Mouse (Mus musculus): ENCODE results near the gene Resf1. TPM values are rescaled to one million over a fixed set of nuclear protein-coding genes. Genes with fewer than 3 reads are reported as not detected.
"Not testable (repeated sequence)": the region's sequence is repeated elsewhere in the genome, so short reads cannot be mapped to it uniquely, and the experiment has no call there.

The Resf1 gene
- polyA plus RNA-seq, 1 experiment from 2014 or later = 44.8 TPM

GRCm38 (mm10) chr6:149311778-149312177 is 2.6 kb downstream of the Resf1 start:
- Histone ChIP-seq H3K27me3 (no peaks in the 10 kb centered on the region), H3K27ac (no peak overlapping the region), H3K9ac (no peak overlapping the region), H3K36me3 (peaks cover 33% of the 10 kb centered on the region), H3K9me3 (no peaks in the 10 kb centered on the region), H3K4me3 (no peak overlapping the region), H3K4me1 (peaks cover 14% of the 10 kb centered on the region), H3K4me2 (no peak overlapping the region)
- no peak for ATAC-seq (ENCODE audit: borderline replicate concordance, extremely low read depth, low FRiP score, low TSS enrichment)
- WGBS = 90% methylated on average over 1 of the region's 1 CpGs

- H3K27ac ChIP-seq = no peak overlapping the region
- WGBS = 79% methylated on average over 1 of the region's 1 CpGs
Measured at GRCm38 (mm10) chr6:149312221-149312620, 3.0 kb downstream of the Resf1 start.

GRCm38 (mm10) chr6:149314918-149315317 is 5.7 kb downstream of the Resf1 start:
- no peak overlapping the region for H3K4me2 ChIP-seq
- peaks cover 9% of the 10 kb centered on the region for H3K4me1 ChIP-seq
- no peak overlapping the region for H3K4me3 ChIP-seq
- H3K36me3 ChIP-seq = peaks cover 52% of the 10 kb centered on the region
- ATAC-seq (ENCODE audit: borderline replicate concordance, extremely low read depth, low FRiP score, low TSS enrichment) = no peak
- H3K9me3 ChIP-seq = no peaks in the 10 kb centered on the region
- WGBS = 89% methylated on average over 2 of the region's 2 CpGs
- no peak overlapping the region for H3K9ac ChIP-seq
- H3K27me3 ChIP-seq = no peaks in the 10 kb centered on the region
- H3K27ac ChIP-seq = no peak overlapping the region

More at GRCm38 (mm10) chr6:149312221-149312620, 3.0 kb downstream of the Resf1 start:
- no peak for ATAC-seq (ENCODE audit: borderline replicate concordance, extremely low read depth, low FRiP score, low TSS enrichment)
- H3K4me2 ChIP-seq = no peak overlapping the region
- no peak overlapping the region for H3K4me3 ChIP-seq
- peaks cover 33% of the 10 kb centered on the region for H3K36me3 ChIP-seq
- H3K27me3 ChIP-seq = no peaks in the 10 kb centered on the region
- H3K9me3 ChIP-seq = no peaks in the 10 kb centered on the region
- H3K4me1 ChIP-seq = peaks cover 14% of the 10 kb centered on the region
- H3K9ac ChIP-seq = no peak overlapping the region

GRCm38 (mm10) chr6:149323523-149324241 is 14.5 kb downstream of the Resf1 start:
- no peak for ATAC-seq (ENCODE audit: borderline replicate concordance, extremely low read depth, low FRiP score, low TSS enrichment)
- WGBS = 73% methylated on average over 4 of the region's 4 CpGs

GRCm38 (mm10) chr6:149324242-149324633 is 15.0 kb downstream of the Resf1 start:
- Histone ChIP-seq H3K9me3 (no peaks in the 10 kb centered on the region), H3K4me1 (no peaks in the 10 kb centered on the region), H3K9ac (no peak overlapping the region), H3K27ac (no peak overlapping the region), H3K36me3 (peaks cover 85% of the 10 kb centered on the region), H3K4me3 (no peak overlapping the region), H3K4me2 (no peak overlapping the region), H3K27me3 (no peaks in the 10 kb centered on the region)
- no peak for ATAC-seq (ENCODE audit: borderline replicate concordance, extremely low read depth, low FRiP score, low TSS enrichment)
- WGBS = 96% methylated on average over 6 of the region's 6 CpGs

More at GRCm38 (mm10) chr6:149323523-149324241, 14.5 kb downstream of the Resf1 start:
- no peak overlapping the region for H3K9ac ChIP-seq
- H3K36me3 ChIP-seq = peaks cover 81% of the 10 kb centered on the region
- no peak overlapping the region for H3K4me2 ChIP-seq
- no peak overlapping the region for H3K27ac ChIP-seq
- H3K9me3 ChIP-seq = no peaks in the 10 kb centered on the region
- no peak overlapping the region for H3K4me3 ChIP-seq
- no peaks in the 10 kb centered on the region for H3K27me3 ChIP-seq
- no peaks in the 10 kb centered on the region for H3K4me1 ChIP-seq

- WGBS = 85% methylated on average over 4 of the region's 4 CpGs
- Histone ChIP-seq H3K27me3 (no peaks in the 10 kb centered on the region), H3K27ac (no peak overlapping the region), H3K4me1 (no peaks in the 10 kb centered on the region), H3K9me3 (no peaks in the 10 kb centered on the region), H3K36me3 (peaks cover 76% of the 10 kb centered on the region), H3K4me3 (no peak overlapping the region), H3K4me2 (no peak overlapping the region), H3K9ac (no peak overlapping the region)
- ATAC-seq (ENCODE audit: borderline replicate concordance, extremely low read depth, low FRiP score, low TSS enrichment) = no peak
Measured at GRCm38 (mm10) chr6:149329071-149329470, 19.9 kb downstream of the Resf1 start.

- H3K36me3 ChIP-seq = peaks cover 82% of the 10 kb centered on the region
- H3K4me2 ChIP-seq = no peak overlapping the region
- no peak overlapping the region for H3K4me3 ChIP-seq
- 82% methylated on average over 1 of the region's 1 CpGs for WGBS
- no peak for ATAC-seq (ENCODE audit: borderline replicate concordance, extremely low read depth, low FRiP score, low TSS enrichment)
- no peak overlapping the region for H3K27ac ChIP-seq
- no peaks in the 10 kb centered on the region for H3K9me3 ChIP-seq
- no peaks in the 10 kb centered on the region for H3K4me1 ChIP-seq
- H3K9ac ChIP-seq = no peak overlapping the region
- H3K27me3 ChIP-seq = no peaks in the 10 kb centered on the region
Measured at GRCm38 (mm10) chr6:149330332-149330731, 21.1 kb downstream of the Resf1 start.

- Histone ChIP-seq H3K27me3 (no peaks in the 10 kb centered on the region), H3K27ac (no peak overlapping the region), H3K36me3 (peaks cover 73% of the 10 kb centered on the region), H3K4me2 (no peak overlapping the region), H3K9ac (no peak overlapping the region), H3K4me3 (no peak overlapping the region), H3K9me3 (no peaks in the 10 kb centered on the region), H3K4me1 (no peaks in the 10 kb centered on the region)
- 87% methylated on average over 2 of the region's 2 CpGs for WGBS
- ATAC-seq (ENCODE audit: borderline replicate concordance, extremely low read depth, low FRiP score, low TSS enrichment) = no peak
Measured at GRCm38 (mm10) chr6:149333036-149333435, 23.8 kb downstream of the Resf1 start.

- Histone ChIP-seq H3K36me3 (peaks cover 38% of the 10 kb centered on the region), H3K4me2 (no peak overlapping the region), H3K9me3 (no peaks in the 10 kb centered on the region), H3K27ac (no peak overlapping the region), H3K4me1 (no peaks in the 10 kb centered on the region), H3K9ac (no peak overlapping the region), H3K4me3 (no peak overlapping the region), H3K27me3 (no peaks in the 10 kb centered on the region)
- ATAC-seq (ENCODE audit: borderline replicate concordance, extremely low read depth, low FRiP score, low TSS enrichment) = no peak
Measured at GRCm38 (mm10) chr6:149337990-149338389, 28.8 kb downstream of the Resf1 start.

- Histone ChIP-seq H3K27ac (no peak overlapping the region), H3K36me3 (peaks cover 32% of the 10 kb centered on the region), H3K4me1 (no peaks in the 10 kb centered on the region), H3K4me3 (no peak overlapping the region), H3K4me2 (no peak overlapping the region), H3K9me3 (no peaks in the 10 kb centered on the region), H3K9ac (no peak overlapping the region), H3K27me3 (no peaks in the 10 kb centered on the region)
- ATAC-seq (ENCODE audit: borderline replicate concordance, extremely low read depth, low FRiP score, low TSS enrichment) = no peak
- 89% methylated on average over 1 of the region's 1 CpGs for WGBS
Measured at GRCm38 (mm10) chr6:149338622-149339021, 29.4 kb downstream of the Resf1 start.

GRCm38 (mm10) chr6:149343802-149344201 is 34.6 kb downstream of the Resf1 start:
- no peaks in the 10 kb centered on the region for H3K36me3 ChIP-seq
- WGBS = 53% methylated on average over 2 of the region's 2 CpGs
- no peak overlapping the region for H3K9ac ChIP-seq
- H3K4me2 ChIP-seq = no peak overlapping the region
- H3K27ac ChIP-seq = no peak overlapping the region
- no peaks in the 10 kb centered on the region for H3K9me3 ChIP-seq
- ATAC-seq (ENCODE audit: borderline replicate concordance, extremely low read depth, low FRiP score, low TSS enrichment) = no peak
- H3K4me3 ChIP-seq = no peak overlapping the region
- no peaks in the 10 kb centered on the region for H3K27me3 ChIP-seq
- H3K4me1 ChIP-seq = no peaks in the 10 kb centered on the region

GRCm38 (mm10) chr6:149344372-149344771 is 35.2 kb downstream of the Resf1 start:
- no peak overlapping the region for H3K27ac ChIP-seq
- no peaks in the 10 kb centered on the region for H3K4me1 ChIP-seq
- H3K4me3 ChIP-seq = no peak overlapping the region
- ATAC-seq (ENCODE audit: borderline replicate concordance, extremely low read depth, low FRiP score, low TSS enrichment) = no peak
- no peaks in the 10 kb centered on the region for H3K9me3 ChIP-seq
- H3K36me3 ChIP-seq = no peaks in the 10 kb centered on the region
- H3K4me2 ChIP-seq = no peak overlapping the region
- no peak overlapping the region for H3K9ac ChIP-seq
- H3K27me3 ChIP-seq = no peaks in the 10 kb centered on the region

- not testable (repeated sequence) for H3K27me3 ChIP-seq; H3K9ac ChIP-seq; H3K4me1 ChIP-seq; H3K4me2 ChIP-seq; H3K4me3 ChIP-seq; H3K36me3 ChIP-seq; H3K27ac ChIP-seq; ATAC-seq (ENCODE audit: borderline replicate concordance, extremely low read depth, low FRiP score, low TSS enrichment); H3K9me3 ChIP-seq
- 89% methylated on average over 6 of the region's 6 CpGs for WGBS
Measured at GRCm38 (mm10) chr6:149348211-149348610, 39.0 kb downstream of the Resf1 start.
